Mouse (Mus musculus) lung, postnatal 14 days (tissue): ENCODE measurements at regions not wholly inside any gene's neighbourhood (a gene's known extent, or its start where the extent isn't known, plus 50 kb on each side); places are given as distances from the start of the nearest gene placed in this dataset.

Experiments used
- DNase-seq: peaks from one replicate; pipeline ENCODE4 v3.0.0; 2021

- DNase-seq = no peak
Observed at GRCm38 (mm10) chr1:90353325-90353724, 149.5 kb downstream of the Ackr3 start.

DNA sequence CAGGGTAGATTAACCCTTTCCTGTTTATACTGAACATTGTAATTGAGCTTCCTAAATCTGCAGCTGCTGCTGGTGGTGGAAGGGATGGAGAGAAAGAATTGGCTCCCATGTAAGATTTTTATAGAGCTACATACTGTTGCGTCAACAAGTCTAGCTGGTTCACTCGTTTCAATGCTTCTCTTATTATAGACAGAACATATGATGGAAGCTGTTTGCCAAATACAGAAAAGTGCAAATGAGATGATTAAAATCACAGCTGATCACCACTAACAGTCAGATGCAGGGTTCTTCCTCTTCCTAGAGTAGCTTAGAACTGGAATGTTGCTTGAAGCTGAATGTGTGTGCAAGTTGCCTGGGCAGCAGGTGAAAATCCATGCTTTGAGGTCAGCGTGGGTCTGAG lies 152.8 kb downstream of the Ackr3 start:
- DNase-seq = no peak

- DNase-seq = no peak
Observed at GRCm38 (mm10) chr1:90357391-90357790, 153.6 kb downstream of the Ackr3 start.

- no peak for DNase-seq
Observed at GRCm38 (mm10) chr1:90358971-90359370, 155.2 kb downstream of the Ackr3 start.

- no peak for DNase-seq
Observed at GRCm38 (mm10) chr1:90360065-90360464, 156.3 kb downstream of the Ackr3 start.

GRCm38 (mm10) chr1:90364444-90364843 lies 160.7 kb downstream of the Ackr3 start:
- DNase-seq = no peak

DNA sequence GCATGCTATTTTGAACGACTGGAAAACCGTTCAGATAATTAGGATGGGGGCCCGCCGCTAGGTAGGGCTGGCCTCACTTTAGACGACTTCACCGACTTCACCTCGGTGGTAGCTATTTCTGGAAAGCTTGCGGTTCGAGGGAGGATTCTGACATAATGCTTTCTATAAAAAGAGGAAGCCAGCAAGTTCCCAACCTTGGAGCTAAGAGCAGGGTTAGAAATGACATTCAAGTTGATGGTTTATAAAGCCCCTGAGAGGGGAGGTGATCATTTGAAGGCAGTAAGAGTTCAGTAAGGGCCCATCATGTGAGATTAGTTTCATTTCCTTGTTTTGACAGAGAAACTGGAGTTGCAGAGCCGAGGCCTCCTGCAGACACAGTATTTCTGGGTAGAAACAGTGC lies 164.8 kb downstream of the Ackr3 start:
- no peak for DNase-seq

DNA sequence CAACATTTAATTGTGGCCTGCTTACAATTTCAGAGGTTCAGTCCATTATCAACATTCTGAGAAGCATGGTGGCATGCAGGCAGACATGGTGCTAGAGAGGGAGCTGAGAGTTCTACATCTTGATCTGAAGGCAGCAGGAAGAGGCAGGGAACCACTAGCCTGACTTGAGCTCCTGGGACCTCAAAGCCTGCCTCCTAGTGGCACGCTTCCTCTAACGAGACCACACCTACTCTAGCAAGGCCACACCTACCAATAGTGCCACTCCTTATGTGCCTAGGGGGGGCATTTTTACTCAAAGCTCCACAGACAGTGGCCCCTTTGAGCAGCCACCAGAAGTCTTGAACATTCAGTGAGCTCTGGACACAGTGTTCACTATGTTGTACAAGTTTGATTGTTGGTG lies 165.5 kb downstream of the Ackr3 start:
- DNase-seq = peak; percentile 16

GRCm38 (mm10) chr1:90370766-90371165 lies 167.0 kb downstream of the Ackr3 start:
- no peak for DNase-seq

GRCm38 (mm10) chr1:90373001-90373400 lies 169.2 kb downstream of the Ackr3 start:
- no peak for DNase-seq

DNA sequence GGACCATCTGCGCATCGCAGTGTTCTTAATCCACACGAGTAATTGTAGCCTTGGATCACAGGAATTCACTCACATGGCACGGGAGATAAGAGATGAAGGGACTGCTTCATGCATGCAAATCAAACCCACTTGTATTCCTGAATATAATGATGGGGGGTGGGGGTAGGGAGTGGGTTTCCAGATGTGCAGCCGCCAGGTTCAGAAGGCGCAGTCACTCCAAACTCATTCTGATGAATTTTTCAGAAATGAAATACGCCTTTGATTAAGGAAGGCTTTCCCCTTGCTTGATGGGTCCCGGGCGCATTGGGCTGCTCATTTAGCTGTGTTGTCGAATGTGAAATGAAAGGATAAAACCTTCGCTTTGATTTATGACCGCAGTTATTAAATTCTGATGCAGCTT lies 170.7 kb downstream of the Ackr3 start:
- DNase-seq = no peak

DNA sequence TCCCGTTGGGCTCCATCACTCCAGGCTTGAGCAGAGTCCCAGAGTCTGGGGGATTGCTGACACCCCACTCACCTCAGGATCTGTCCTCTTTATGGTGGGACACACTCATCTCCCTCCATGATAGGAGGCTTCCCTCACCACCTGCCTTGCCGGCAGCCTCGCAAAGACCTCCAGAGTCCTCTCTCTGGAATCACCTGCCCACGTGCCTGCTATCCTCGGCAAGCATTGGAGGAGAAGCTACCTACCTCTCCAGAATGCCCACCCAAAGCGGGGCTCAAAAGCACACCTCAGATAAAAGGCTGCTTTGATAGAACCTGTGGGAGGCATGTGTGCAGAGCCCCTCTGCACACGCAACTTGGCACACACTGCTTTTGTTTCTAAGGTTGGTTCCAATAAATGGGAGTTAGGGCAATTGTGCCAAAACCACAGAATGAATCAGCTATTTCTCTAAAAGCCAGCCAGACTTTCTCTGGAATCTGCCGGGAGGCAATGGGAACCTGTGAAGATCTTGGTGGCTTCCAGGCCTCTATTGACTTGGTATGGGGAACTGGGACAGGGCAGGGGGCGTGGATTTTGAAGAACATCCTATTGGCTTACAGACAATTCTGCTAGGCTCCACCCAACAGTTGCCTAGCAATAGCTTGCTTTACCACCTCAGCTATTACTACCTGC lies 176.4 kb downstream of the Ackr3 start:
- no peak for DNase-seq

GRCm38 (mm10) chr1:90382941-90383470 lies 179.2 kb downstream of the Ackr3 start:
- DNase-seq = no peak

- DNase-seq = no peak
Observed at GRCm38 (mm10) chr1:90385024-90385423, 181.2 kb downstream of the Ackr3 start.

DNA sequence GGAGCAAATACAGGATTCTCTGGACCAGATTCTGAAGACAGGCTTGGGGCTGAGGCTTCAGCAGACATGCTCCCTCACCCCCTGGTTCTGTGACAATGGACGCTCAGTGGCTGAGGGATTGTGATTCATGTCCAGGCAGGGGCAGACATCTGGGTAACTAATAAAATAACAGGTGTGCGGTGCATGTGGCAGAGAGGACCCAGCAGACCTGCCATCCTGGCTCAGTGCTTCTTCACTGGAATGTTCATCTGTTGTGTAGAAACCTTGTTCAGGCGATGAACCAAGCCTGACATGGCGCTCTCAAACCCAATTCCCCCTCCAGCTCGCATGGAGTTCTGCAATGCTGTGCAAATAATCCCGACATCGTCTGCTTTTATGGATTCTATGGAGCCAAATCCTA lies 183.0 kb downstream of the Ackr3 start:
- no peak for DNase-seq

DNA sequence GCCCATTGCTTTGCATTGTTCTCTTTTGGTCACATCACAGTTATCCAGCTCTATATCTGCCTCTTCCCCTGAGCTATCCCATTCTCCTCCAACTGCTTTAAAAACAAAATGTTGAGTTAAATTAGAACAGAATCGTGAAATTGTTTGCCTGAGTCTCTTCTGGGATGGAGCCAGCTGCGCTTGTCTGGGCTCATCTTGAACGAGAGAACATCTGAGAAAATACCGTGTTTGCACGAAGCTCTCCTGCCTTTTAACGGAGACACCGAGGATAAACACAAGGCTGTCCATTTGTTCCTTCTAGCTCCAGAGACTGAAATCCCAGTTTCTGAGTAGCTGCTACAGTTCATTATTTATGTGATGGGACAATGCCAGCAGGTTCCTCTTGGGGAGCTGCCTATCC lies 186.6 kb downstream of the Ackr3 start:
- no peak for DNase-seq

- DNase-seq = no peak
Observed at GRCm38 (mm10) chr1:90393861-90394260, 190.1 kb downstream of the Ackr3 start.

GRCm38 (mm10) chr1:90395331-90396016 lies 191.7 kb downstream of the Ackr3 start:
- no peak for DNase-seq

- no peak for DNase-seq
Observed at GRCm38 (mm10) chr1:90396660-90397059, 192.9 kb downstream of the Ackr3 start.

DNA sequence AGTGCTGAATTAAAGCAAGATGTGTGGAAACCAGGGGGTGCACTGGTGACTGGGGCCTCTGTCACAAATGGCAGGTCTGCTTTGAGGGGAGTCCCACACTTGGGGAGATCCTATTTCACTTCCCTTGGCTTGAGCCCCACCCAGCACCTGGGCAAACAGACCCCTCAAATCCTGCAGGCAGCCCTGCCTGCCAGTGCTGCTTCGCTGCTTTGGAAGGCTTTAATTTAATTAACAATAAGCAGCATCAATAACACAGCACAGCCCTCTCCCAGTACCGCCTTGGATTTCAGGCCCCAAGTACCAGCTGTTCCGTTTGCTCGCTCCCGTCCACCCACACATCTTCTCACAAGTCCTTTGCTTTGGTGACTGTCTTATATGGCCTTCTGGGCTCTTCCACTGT lies 193.6 kb downstream of the Ackr3 start:
- no peak for DNase-seq

DNA sequence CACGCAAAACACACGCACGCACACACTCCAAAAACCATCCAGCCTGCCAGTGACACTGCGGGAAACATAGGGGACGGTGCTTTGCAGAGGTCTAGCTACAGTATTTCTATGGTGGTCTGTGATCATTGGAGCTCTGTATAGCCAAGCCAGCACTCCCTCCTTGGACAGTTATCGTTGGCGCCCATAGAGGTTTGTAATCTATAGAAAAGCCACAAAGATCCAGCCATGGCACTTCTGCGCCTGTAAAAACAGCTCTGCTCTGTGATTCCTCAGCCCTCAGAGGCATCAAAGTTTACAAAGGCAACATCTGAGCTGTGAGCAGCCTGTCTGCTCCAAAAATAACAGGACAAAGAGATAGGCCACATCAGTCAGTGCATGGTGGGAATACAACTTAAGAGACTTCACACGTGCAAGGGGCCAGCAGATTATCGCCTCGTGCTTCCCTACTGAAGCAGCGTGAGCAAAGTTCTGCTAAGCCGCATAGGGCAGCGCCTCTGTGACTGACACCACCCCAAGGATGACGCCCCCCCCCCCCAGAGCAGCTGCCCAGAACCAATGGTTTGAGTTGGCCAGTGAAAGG lies 194.7 kb downstream of the Ackr3 start:
- no peak for DNase-seq

- no peak for DNase-seq
Observed at GRCm38 (mm10) chr1:90403057-90403456, 199.3 kb downstream of the Ackr3 start.

- DNase-seq = no peak
Observed at GRCm38 (mm10) chr1:90404717-90405487, 197.9 kb upstream of the Cops8 start.
